Mouse (Mus musculus): ENCODE measurements around the gene Ddx58. TPM values are rescaled to one million over a fixed set of nuclear protein-coding genes. Genes with fewer than 3 reads are reported as not detected.

Gene Ddx58
- polyA plus RNA-seq, 1 experiment = 2.8 TPM

DNA sequence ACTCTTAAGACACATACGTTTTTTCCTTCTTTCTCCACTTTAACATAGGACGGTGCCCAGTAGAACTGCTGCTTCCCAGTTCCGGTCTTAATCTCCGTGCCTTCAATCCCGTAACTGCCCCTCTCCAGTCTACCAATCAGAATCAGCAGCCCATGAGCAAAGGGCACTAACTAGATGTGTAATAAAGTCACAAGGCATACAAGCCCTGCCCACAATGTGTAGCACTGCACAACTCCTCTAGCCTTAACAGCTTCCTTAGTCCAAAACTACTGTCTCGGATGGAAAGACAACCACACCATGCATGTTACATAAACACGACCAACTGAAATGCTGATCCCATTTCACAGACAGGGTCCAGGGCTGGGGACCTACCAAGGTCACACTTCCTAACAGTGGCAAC, 28.1 kb upstream of the Ddx58 start:
- no peaks in the 10 kb centered on the region for H3K27me3 ChIP-seq (replicated peaks)
- peak overlapping the region; percentile 94 for H3K4me3 ChIP-seq (replicated peaks)
- TF ChIP-seq FLI1 (IDR thresholded peaks at IDR 0.05; ENCODE audit: low read length) = no peak
- no peak for TF ChIP-seq GATA1 (IDR thresholded peaks at IDR 0.05; ENCODE audit: borderline replicate concordance, low read length)
- H3K9me3 ChIP-seq = no peaks in the 10 kb centered on the region
- peaks cover 46% of the 10 kb centered on the region for H3K4me1 ChIP-seq
- peaks cover 53% of the 10 kb centered on the region for H3K36me3 ChIP-seq (replicated peaks; ENCODE audit: low read length)

DNA sequence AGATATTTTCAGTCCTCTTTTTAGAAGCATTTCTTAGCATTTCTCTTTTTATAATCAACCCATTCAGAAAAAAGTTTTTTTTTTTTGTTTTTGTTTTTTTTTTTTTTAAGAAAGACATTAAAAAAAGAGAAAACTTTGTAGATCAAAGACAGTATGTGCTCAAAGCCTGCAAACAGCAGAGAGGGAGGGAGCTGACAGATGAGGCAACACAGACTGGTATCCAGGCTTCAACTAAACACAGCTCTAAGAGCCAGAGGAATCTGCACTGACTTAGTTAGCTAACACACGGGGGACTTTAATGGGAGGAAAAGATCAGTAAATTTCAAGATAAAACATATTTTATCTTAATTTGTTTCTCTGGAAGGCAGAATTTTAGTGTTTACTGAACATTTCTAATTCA, 24.7 kb upstream of the Ddx58 start:
- TF ChIP-seq GATA1 (IDR thresholded peaks at IDR 0.05; ENCODE audit: borderline replicate concordance, low read length) = no peak
- TF ChIP-seq FLI1 (IDR thresholded peaks at IDR 0.05; ENCODE audit: low read length) = no peak
- H3K4me3 ChIP-seq (replicated peaks) = no peak overlapping the region
- H3K9me3 ChIP-seq = no peaks in the 10 kb centered on the region
- H3K36me3 ChIP-seq (replicated peaks; ENCODE audit: low read length) = peaks cover 71% of the 10 kb centered on the region
- H3K4me1 ChIP-seq = peaks cover 46% of the 10 kb centered on the region
- H3K27me3 ChIP-seq (replicated peaks) = no peaks in the 10 kb centered on the region

DNA sequence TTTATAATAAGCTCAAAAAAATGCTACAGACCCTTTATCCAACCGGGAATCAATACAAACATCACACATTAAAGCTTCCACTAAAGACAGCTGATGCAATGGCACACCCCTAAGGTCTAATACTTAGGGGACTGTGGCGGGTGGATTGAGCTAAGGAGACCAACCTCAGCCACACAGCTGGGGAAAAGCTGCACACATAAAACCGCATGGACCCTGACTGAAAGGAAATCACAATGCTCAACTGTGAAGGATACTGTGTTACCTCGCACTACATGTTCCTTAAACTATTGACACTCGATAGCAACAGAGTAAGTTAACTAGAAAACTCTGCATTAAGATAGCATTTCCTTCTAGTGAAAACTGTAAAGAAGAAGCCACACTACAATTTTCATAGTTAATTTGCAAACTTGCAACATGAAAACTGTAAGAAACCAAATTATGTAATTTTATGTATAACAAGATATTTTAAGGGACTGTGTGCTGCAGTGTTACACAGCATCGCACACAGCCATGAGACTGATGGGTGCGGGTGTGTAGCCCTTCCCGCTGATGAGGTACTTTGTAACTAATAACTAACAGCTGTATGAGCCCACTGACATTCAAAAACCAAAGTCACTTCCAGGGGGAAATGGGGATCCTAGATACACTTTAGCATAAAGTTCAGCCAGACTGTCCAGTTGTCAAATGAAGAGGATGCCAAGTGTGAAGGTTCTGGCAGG, 14.9 kb upstream of the Ddx58 start:
- Histone ChIP-seq H3K36me3 (replicated peaks; ENCODE audit: low read length) (peaks cover 18% of the 10 kb centered on the region), H3K27me3 (replicated peaks) (no peaks in the 10 kb centered on the region), H3K9me3 (no peaks in the 10 kb centered on the region), H3K4me3 (replicated peaks) (peak overlapping the region; percentile 38), H3K4me1 (peaks cover 23% of the 10 kb centered on the region)
- no peak for TF ChIP-seq GATA1 (IDR thresholded peaks at IDR 0.05; ENCODE audit: borderline replicate concordance, low read length)
- TF ChIP-seq FLI1 (IDR thresholded peaks at IDR 0.05; ENCODE audit: low read length) = no peak

DNA sequence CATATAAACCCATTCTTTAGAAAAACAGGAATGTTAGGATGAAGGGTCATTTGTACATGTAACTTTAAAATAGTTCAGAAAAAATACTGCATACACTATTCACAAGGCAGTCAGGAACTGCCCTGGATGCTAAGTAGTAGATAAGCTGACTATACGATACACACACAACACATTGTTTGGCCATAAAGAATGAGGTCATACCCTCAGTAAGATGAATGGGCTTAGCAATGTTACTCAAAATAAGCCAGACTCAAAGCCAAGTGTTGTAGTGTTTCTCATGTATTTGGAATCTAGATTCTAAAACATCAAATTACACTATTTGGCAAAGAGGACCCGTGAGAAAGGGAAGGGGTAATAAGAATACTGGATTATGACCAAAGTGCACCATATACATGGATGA, 14.1 kb upstream of the Ddx58 start:
- no peaks in the 10 kb centered on the region for H3K27me3 ChIP-seq (replicated peaks)
- peaks cover 20% of the 10 kb centered on the region for H3K4me1 ChIP-seq
- H3K36me3 ChIP-seq (replicated peaks; ENCODE audit: low read length) = peaks cover 10% of the 10 kb centered on the region
- no peak overlapping the region for H3K4me3 ChIP-seq (replicated peaks)
- H3K9me3 ChIP-seq = no peaks in the 10 kb centered on the region
- TF ChIP-seq GATA1 (IDR thresholded peaks at IDR 0.05; ENCODE audit: borderline replicate concordance, low read length) (no peak), FLI1 (IDR thresholded peaks at IDR 0.05; ENCODE audit: low read length) (no peak)

DNA sequence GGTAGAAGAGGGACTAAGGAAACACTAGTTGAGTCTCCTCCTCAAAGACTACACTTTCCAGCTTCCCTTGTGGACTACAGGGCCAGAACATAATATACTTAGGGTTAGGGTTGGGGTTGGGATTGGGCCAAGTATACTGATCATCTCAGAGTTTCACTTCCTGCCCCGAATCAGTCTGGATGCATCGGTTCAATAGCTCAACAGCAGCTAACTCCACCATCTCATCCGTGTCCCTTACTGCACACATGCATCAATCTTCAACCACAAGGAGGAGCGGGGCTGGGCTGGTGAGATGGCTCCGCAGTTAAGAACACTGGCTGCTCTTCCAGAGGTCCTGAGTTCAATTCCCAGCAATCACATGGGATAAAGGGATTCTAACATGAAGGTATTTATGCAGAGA, 11.4 kb upstream of the Ddx58 start:
- Histone ChIP-seq H3K9me3 (no peaks in the 10 kb centered on the region), H3K36me3 (replicated peaks; ENCODE audit: low read length) (no peaks in the 10 kb centered on the region), H3K4me1 (peaks cover 20% of the 10 kb centered on the region), H3K27me3 (replicated peaks) (peaks cover 5% of the 10 kb centered on the region), H3K4me3 (replicated peaks) (no peak overlapping the region)
- TF ChIP-seq GATA1 (IDR thresholded peaks at IDR 0.05; ENCODE audit: borderline replicate concordance, low read length) = no peak
- no peak for TF ChIP-seq FLI1 (IDR thresholded peaks at IDR 0.05; ENCODE audit: low read length)

DNA sequence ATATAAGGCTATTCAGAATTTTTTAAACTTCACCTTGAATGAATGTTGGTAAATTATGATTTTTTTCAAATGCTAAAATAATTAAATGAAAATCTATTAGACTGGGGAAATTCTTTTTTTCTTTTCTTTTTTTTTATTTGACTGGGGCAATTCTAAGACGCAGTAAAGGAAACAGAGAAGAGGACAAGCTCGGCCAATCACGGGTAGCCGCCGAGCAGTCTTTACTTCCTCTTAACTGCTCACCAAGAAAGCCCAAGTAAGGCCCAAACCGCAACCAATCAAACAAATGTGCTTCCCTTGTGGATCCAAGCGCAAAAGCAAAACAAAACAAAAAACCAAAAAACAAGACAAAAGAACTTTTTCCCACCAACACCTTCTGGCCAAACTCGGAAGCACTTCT, 4.4 kb upstream of the Ddx58 start:
- TF ChIP-seq GATA1 (IDR thresholded peaks at IDR 0.05; ENCODE audit: borderline replicate concordance, low read length) (no peak), FLI1 (IDR thresholded peaks at IDR 0.05; ENCODE audit: low read length) (no peak)
- no peak overlapping the region for H3K4me3 ChIP-seq (replicated peaks)
- H3K9me3 ChIP-seq = no peaks in the 10 kb centered on the region
- no peaks in the 10 kb centered on the region for H3K36me3 ChIP-seq (replicated peaks; ENCODE audit: low read length)
- peaks cover 6% of the 10 kb centered on the region for H3K4me1 ChIP-seq
- H3K27me3 ChIP-seq (replicated peaks) = peaks cover 5% of the 10 kb centered on the region

DNA sequence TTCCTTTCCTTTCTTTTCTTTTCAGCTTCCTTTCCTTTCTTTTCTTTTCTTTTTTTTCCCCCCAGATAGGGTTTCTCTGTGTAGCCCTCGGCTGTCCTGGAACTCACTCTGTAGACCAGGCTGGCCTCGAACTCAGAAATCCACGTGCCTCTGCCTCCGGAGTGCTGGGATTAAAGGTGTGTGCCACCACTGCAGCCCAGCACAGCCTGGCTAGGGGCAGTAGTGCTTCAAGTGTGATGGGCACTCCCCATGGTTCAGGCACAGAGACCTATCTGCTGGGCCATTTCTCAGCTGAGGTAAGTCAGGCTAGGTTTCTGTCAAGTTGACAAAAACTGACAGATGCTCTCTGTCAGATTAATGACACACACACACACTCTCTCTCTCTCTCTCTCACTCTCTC, 3.4 kb upstream of the Ddx58 start:
- H3K36me3 ChIP-seq (replicated peaks; ENCODE audit: low read length) = no peaks in the 10 kb centered on the region
- no peak for TF ChIP-seq FLI1 (IDR thresholded peaks at IDR 0.05; ENCODE audit: low read length)
- TF ChIP-seq GATA1 (IDR thresholded peaks at IDR 0.05; ENCODE audit: borderline replicate concordance, low read length) = no peak
- peaks cover 14% of the 10 kb centered on the region for H3K4me1 ChIP-seq
- H3K27me3 ChIP-seq (replicated peaks) = peaks cover 5% of the 10 kb centered on the region
- H3K4me3 ChIP-seq (replicated peaks) = no peak overlapping the region
- H3K9me3 ChIP-seq = no peaks in the 10 kb centered on the region

DNA sequence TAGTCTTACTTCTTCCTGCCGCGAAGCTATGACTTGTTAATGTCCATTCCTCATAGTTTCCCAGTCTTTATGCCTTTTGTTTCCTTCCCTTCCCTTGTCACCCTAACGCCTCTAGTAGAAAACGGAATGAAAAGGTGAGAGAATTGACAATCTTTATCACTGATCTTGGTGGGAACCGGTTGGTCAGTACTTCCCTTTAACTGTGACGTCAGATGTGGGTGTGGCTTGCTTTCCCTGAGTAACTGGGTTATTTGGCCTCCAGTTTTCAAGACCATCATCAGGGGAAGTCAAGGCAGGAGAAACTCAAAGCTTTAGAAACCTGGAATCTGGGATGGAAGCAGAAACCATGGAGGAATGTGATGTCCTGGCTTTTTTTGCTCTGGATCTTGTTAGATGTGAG, 2.3 kb upstream of the Ddx58 start:
- no peak for TF ChIP-seq FLI1 (IDR thresholded peaks at IDR 0.05; ENCODE audit: low read length)
- peaks cover 14% of the 10 kb centered on the region for H3K4me1 ChIP-seq
- H3K9me3 ChIP-seq = no peaks in the 10 kb centered on the region
- H3K4me3 ChIP-seq (replicated peaks) = no peak overlapping the region
- peaks cover 2% of the 10 kb centered on the region for H3K27me3 ChIP-seq (replicated peaks)
- H3K36me3 ChIP-seq (replicated peaks; ENCODE audit: low read length) = peaks cover 2% of the 10 kb centered on the region

DNA sequence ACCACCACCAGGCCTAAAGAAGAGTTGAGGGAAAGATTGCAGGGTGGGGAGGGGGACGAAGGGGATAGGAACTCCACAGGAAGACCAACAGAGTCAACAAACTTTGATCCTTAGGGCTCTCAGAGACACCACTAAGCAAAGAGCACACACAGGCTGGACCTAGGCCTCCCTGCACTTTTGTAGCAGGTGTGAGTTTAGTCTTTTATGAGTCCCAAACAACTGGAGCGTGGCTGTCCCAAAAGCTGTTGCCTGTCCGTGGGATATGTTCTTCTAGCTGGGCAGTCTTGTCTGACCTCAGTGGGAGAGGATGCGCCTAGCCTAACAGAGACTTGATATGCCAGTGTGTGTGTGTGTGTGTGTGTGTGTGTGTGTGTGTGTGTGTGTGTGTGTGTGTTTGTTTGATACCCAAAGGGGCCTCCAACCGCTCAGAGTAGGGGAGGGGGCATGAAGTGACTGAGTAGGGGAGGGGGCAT, 680 bp upstream of the Ddx58 start:
- no peak for TF ChIP-seq FLI1 (IDR thresholded peaks at IDR 0.05; ENCODE audit: low read length)
- no peak for TF ChIP-seq GATA1 (IDR thresholded peaks at IDR 0.05; ENCODE audit: borderline replicate concordance, low read length)
- peaks cover 17% of the 10 kb centered on the region for H3K4me1 ChIP-seq
- no peaks in the 10 kb centered on the region for H3K9me3 ChIP-seq
- H3K36me3 ChIP-seq (replicated peaks; ENCODE audit: low read length) = peaks cover 4% of the 10 kb centered on the region
- no peaks in the 10 kb centered on the region for H3K27me3 ChIP-seq (replicated peaks)
- peak overlapping the region; percentile 92 for H3K4me3 ChIP-seq (replicated peaks)

DNA sequence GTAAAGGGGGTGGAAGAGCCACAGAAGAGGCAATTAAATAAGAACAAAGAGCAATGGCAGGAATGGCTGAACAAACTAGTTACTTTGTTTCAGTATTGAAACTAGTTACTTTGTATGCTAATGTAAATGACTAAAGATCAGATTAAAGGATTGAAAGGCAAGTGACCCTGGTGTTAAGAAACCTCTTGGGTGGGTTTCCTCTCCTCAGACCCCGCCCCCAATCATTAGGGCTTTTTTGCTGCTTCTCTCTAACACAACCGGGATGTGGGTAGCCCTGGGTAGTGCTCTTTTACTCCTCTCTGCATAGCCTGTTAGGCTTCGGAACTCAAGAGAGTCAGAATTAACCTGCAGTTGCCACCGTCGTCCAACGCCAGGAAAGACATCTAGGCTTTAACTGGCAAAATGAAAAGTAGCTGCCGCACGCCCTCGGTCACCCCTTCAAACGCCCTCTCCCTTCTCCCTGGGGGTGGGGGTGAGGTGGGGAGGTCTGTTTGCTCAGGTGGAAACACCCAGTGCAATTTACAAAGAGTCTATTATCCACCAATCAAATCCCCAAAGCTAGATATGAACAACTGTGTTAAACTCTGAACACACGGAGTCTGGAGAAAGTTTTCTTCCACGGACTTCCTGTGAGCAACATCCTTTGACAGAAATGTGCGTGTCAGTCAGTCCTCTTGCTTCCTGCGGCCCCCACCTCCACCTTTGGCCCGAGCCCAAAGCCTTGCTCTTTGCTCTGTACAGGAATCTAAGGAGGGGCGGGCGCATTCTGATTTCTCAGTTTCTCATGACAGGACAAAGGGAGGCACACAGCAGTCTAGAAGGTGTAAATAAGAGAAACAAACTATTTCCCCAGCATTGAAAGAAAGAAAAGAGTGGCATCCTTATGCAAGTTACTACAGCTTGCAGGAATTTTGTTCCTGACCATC, 882 bp downstream of the Ddx58 start:
- Histone ChIP-seq H3K4me1 (peaks cover 28% of the 10 kb centered on the region), H3K27me3 (replicated peaks) (no peaks in the 10 kb centered on the region), H3K4me3 (replicated peaks) (peak overlapping the region; percentile 92), H3K9me3 (no peaks in the 10 kb centered on the region), H3K36me3 (replicated peaks; ENCODE audit: low read length) (peaks cover 19% of the 10 kb centered on the region)
- TF ChIP-seq GATA1 (IDR thresholded peaks at IDR 0.05; ENCODE audit: borderline replicate concordance, low read length) = no peak
- no peak for TF ChIP-seq FLI1 (IDR thresholded peaks at IDR 0.05; ENCODE audit: low read length)

Measured in megakaryocyte, embryonic 14.5 days (primary cell).